Mouse (Mus musculus): ENCODE measurements at regions not wholly inside any gene's neighbourhood (a gene's known extent, or its start where the extent isn't known, plus 50 kb on each side); places are given as distances from the start of the nearest gene placed in this dataset.

DNA sequence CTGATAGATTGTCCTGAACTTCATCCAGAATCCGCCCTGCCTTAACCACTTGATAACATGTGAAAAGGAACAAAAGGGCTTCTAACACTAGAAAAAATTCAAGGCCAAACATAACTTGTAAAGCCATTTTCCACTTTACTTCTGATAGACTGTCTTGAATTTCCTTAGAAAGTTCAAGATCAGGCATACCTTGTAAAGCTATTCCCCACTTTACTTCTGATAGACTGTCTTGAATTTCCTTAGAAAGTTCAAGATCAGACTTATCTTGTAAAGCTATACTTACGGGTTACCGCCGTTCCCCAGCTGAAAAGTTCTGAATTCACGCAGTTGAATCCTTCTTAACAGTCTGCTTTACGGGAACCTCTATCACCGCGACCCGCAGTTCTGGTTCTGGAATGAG is 108.4 kb downstream of the Gm21913 start:
- DNase-seq, result peak; percentile 8 to 12

All from B cell, adult 2 months (primary cell).